Mouse (Mus musculus) ovary, adult 2 months (tissue): Measurements from ENCODE around the gene Ambp. TPM values are rescaled to one million over a fixed set of nuclear protein-coding genes. Genes with fewer than 3 reads are reported as not detected.

ENCODE experiments used
- polyA plus RNA-seq: library from polyadenylated mRNA; depleted of rRNA; stranded (reverse); fragments of >200 nt; gene quantifications from 2 replicates; pipeline ENCODE4 v1.2.3, GENCODE M21; 2012; rRNA removed

The Ambp gene
- 0.36 and 1.1 TPM in 2 replicates for polyA plus RNA-seq

GRCm38 (mm10) chr4:63154699-63155098 lies at the start of gene Ambp:
Gene Ambp, minus strand, starts transcription at chr4:63154799.

GRCm38 (mm10) chr4:63171969-63172685 lies 17.5 kb upstream of the Ambp start, which contains the start of gene Kif12:
Gene Kif12, minus strand, starts transcription at chr4:63172131.

Other genes starting within 250 kb of the Ambp start
- 25.5 and 27.4 TPM in 2 replicates for gene Zfp618, start 189.2 kb downstream of the Ambp start, polyA plus RNA-seq
- 1.9 and 3.3 TPM in 2 replicates for gene Kif12, start 17.3 kb upstream of the Ambp start, polyA plus RNA-seq
- 35.4 and 41.4 TPM in 2 replicates for gene Col27a1, start 59.2 kb upstream of the Ambp start, polyA plus RNA-seq
- 4.0 and 7.1 TPM in 2 replicates for gene Orm1, start 189.8 kb upstream of the Ambp start, polyA plus RNA-seq
- gene Orm3, start 201.4 kb upstream of the Ambp start, polyA plus RNA-seq: not detected in 2 replicates
- gene Orm2, start 207.7 kb upstream of the Ambp start, polyA plus RNA-seq: 0.35 TPM in 1 of 2 replicates, not detected in the other
- 6.2 and 8.6 TPM in 2 replicates for gene Akna, start 248.6 kb upstream of the Ambp start, polyA plus RNA-seq